Mouse (Mus musculus) bone marrow macrophage, adult 2 months (primary cell): ENCODE measurements at regions not wholly inside any gene's neighbourhood (a gene's known extent, or its start where the extent isn't known, plus 50 kb on each side); places are given as distances from the start of the nearest gene placed in this dataset.

Experiments used
- CTCF ChIP-seq: IDR thresholded peaks from 2 replicates; pipeline ENCODE4 v1.5.1; 2012; ENCODE audit warnings: low read depth, mild to moderate bottlenecking, low read length, moderate library complexity
- POLR2A ChIP-seq: IDR thresholded peaks from 2 replicates; pipeline ENCODE4 v1.6.1; 2012; ENCODE audit warnings: mild to moderate bottlenecking, low read depth, low read length, borderline replicate concordance

GRCm38 (mm10) chr5:37960216-37960615 is 78.3 kb upstream of the Stx18 start:
- TF ChIP-seq CTCF = no peak
- no peak for TF ChIP-seq POLR2A
